Mouse (Mus musculus) cerebellum, adult 2 months (tissue): ENCODE data around the gene Tpcn2.

ENCODE experiments used
- CTCF ChIP-seq: fragments of 200-500 bp; IDR thresholded peaks from 2 replicates; pipeline ENCODE4 v1.5.1; 2011; ENCODE audit warnings: low read depth, mild to moderate bottlenecking, control low read depth, low read length, moderate library complexity, borderline replicate concordance; ENCODE audit not compliant: insufficient read depth
- POLR2A ChIP-seq: fragments of 200-500 bp; IDR thresholded peaks from 2 replicates; pipeline ENCODE4 v1.6.1; 2011; ENCODE audit warnings: low read length, control low read depth, borderline replicate concordance; ENCODE audit not compliant: insufficient read depth

DNA sequence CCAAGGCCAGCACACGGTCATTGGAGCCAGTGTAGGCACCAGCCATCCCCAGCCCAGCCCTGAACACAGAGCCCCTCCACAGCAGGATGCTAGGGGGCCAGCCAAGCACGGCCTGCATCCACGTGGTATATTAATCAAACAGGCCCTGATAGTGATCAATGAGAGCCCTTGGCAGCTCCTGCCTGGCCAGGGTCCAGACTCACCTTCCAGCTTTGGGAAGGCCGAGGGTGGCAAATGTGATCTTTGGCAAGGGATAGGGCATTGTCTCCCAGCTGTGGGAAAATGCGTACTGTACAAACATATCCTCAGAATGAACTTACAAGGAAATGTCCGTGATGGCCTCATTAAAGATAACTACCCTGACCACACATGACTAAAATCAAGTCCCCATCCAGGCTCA is 44.7 kb downstream of the Tpcn2 start:
- no peak for TF ChIP-seq CTCF
- TF ChIP-seq POLR2A, result no peak
